Mouse (Mus musculus) embryo, embryonic 10 days (tissue): ENCODE data around the gene Zbtb2.
A peak's percentile ranks its signal among the peaks of the same experiment; 100 is the strongest.

Experiments used
- DNase-seq: peaks from one replicate; pipeline ENCODE4 v3.0.0-alpha.2; 2015; ENCODE audit warnings: low spot score

Zbtb2 gene

GRCm38 (mm10) chr10:4384244-4384643 lies 3.7 kb downstream of the Zbtb2 start:
- DNase-seq: no peak

DNA sequence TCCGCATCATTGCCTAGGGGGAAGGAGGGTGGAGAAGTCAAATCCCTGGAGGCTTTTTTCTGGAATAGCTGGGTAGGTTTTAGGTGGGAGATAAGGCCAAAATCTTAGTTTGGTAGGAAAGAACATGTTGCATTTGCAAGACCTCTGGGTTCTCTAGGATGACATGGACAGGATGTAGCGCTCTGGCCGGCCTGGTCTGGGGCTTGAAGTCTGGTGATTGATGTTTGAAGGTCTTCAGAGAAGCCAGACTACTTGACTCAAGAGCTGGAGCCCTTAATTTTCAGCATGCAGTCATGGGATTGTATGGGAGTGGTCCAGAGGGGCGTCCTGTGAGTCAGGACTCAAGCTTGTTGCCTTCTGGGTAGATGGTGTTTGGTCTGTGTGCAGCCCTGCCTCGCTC lies 7.2 kb downstream of the Zbtb2 start:
- DNase-seq: no peak

GRCm38 (mm10) chr10:4376931-4377330 lies 11.0 kb downstream of the Zbtb2 start:
- DNase-seq: no peak

GRCm38 (mm10) chr10:4376461-4376860 lies 11.4 kb downstream of the Zbtb2 start:
- no peak for DNase-seq

DNA sequence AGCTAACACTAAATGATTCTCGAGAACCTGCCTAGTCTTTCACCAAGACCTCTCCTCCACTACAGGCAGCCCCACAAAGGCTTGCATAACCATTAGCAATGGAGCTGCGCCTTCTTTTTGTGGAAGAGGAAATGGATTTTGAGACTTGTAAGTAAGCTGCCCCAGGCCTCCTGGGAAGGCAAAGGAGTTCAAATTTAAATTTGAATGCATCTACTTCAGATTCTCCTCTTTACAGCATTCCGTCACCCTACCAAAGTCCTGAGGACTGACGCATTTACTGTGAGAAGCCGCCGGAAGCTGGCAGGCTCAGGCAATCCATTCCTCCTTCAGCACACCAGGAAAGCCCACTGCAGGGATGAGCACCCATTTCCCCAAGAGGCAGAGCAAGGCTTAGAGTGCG lies 12.6 kb downstream of the Zbtb2 start:
- DNase-seq: no peak

- DNase-seq: no peak
These were observed 13.2 kb downstream of the Zbtb2 start for GRCm38 (mm10) chr10:4374734-4375133.

GRCm38 (mm10) chr10:4374239-4374638 lies 13.7 kb downstream of the Zbtb2 start:
- no peak for DNase-seq

GRCm38 (mm10) chr10:4373558-4373957 lies 14.3 kb downstream of the Zbtb2 start:
- DNase-seq: no peak

DNA sequence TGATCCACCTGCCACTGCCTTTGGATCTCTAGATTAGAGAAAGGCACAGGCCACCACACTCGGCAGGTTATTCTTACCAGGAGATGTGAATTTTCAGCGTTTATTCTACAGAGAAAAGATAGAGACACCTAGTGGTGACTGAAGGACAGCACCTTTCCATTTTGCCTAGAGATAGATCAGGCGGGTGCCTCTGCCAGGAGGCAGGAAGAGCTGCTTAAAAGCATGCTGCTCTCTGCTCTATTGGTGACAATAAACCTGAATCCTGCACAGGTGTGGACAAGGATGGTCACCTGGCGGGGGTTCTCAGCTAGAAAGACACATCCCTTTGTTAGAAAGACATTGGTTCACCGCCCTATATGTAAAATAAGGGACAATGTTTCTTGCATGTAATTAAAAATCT lies 15.9 kb downstream of the Zbtb2 start:
- peak; percentile 51 for DNase-seq

GRCm38 (mm10) chr10:4370105-4370504 lies 17.8 kb downstream of the Zbtb2 start:
- no peak for DNase-seq

- no peak for DNase-seq
These were observed 23.3 kb downstream of the Zbtb2 start for GRCm38 (mm10) chr10:4364618-4365017.

GRCm38 (mm10) chr10:4357435-4357834 lies 30.5 kb downstream of the Zbtb2 start:
- DNase-seq: no peak

GRCm38 (mm10) chr10:4356640-4357039 lies 31.3 kb downstream of the Zbtb2 start:
- DNase-seq: no peak

DNA sequence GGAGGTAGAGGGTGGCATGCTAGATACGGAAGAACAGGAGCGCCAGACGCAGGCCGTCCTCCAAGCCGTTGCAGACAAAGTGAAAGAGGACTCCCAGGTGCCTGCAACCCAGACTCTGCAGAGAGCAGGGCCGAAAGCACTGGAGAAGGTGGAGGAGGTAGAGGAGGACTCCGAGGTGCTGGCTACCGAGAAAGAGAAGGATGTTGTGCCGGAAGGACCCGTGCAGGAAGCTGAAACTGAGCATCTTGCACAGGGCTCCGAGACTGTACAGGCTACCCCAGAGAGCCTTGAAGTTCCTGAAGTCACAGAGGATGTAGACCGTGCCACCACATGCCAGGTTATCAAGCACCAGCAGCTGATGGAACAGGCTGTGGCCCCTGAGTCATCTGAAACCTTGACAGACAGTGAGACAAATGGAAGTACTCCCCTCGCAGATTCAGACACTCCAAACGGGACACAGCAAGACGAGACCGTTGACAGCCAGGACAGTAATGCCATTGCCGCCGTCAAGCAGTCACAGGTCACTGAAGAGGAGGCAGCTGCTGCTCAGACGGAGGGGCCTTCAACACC lies 31.9 kb downstream of the Zbtb2 start:
- no peak for DNase-seq

GRCm38 (mm10) chr10:4354371-4355260 lies 33.3 kb downstream of the Zbtb2 start:
- no peak for DNase-seq

DNA sequence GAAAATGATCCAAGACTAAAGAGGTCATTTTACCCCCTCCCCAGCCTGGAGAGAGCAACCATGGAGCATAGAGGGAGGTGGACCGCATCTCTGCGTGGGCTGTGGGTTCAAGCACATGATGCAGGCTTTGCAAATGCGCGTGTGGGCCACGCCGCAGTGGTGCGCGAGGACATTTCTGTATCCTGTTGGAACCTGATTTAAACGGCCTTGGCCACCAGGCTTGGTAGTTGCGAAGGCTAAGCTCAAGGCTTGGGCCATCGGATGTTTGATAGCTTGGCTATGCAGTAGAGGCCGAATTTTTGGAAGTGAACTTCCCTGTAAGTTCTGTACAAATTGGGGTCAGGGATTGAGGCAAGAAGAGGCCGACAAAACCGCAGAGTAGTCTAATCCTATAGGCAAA lies 40.3 kb downstream of the Zbtb2 start:
- DNase-seq: no peak

GRCm38 (mm10) chr10:4347136-4347492 lies 40.8 kb downstream of the Zbtb2 start:
- no peak for DNase-seq

DNA sequence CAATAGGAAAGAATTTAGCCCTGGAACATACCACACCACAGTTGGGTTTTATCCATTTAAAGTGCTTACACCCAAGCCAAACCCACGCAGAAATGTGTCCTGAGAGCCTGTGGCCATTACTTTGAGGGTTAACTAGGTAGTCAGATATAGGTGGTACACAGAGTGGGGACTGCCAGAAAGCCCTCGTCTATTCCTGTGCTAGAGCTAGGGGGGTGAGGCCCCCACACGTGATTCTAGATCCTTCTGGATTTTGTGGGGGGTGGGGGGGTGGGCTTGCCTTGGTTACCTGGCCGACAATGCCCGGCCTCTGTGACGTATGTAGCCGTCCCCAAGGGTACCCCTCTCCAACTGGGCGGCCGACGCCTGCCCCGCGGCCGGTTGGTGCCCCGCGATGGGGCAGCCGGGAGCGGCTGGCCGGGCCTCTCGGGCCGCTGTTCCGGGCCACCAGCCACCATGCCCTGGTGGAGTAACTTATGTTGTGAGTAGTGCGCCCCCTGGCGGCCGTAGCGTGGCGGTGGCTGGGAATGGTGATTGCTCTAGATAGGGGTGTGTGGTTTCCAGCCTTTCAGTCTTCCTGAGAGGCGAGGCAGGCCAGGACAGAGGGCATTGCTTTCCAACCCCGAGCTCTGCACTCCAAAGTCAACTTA lies 41.3 kb downstream of the Zbtb2 start:
- peak; percentile 97 for DNase-seq

DNA sequence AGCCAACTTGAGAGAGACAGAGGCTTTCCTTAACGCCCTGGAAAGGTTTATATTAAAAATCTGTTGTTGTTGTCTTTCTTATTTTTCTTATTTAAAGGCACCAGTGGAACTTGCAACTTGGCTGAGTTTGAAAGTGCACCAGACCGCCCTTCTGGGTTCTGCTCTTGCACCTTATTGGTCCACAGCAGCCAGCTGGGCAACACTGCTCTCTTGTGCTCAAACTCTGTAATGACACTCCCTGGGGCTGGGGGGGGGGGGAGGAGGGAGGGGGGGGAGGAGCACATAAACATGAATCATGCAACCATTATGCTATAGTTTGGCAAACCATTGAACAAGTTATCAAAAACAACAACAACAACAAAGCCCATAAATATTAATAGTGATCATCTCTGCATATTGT lies 46.5 kb downstream of the Zbtb2 start:
- peak; percentile 74 for DNase-seq

GRCm38 (mm10) chr10:4338863-4339461 lies 48.9 kb downstream of the Zbtb2 start:
- DNase-seq: peak; percentile 54

- DNase-seq: peak; percentile 89
These were observed 53.7 kb downstream of the Zbtb2 start for GRCm38 (mm10) chr10:4334039-4334683.

DNA sequence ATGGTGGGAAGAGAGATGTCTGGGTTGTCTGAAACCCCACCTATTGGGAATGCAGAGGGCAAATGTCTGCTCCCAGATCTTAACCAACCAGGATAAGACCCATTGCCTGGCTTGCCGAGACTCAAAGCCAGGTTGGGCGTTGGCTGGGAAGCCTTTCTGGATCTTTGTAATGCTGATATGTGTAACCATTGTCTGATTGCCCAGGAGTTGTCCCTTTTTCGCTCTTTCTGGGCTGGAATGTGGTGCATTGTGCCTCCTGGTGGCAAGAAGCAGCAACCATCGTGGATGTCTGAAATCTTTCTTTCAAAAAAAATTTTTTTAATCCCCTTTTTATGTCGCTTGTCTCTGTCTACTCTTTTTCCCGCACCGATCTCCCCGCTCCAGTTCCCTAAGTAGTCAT lies 54.6 kb downstream of the Zbtb2 start:
- peak; percentile 83 for DNase-seq
